Mouse (Mus musculus): ENCODE measurements around the gene Iqgap3.

Iqgap3 gene

GRCm38 (mm10) chr3:88138336-88139242 is 56.8 kb downstream of the Iqgap3 start:
- DNase-seq (ENCODE audit: low spot score) = peak; percentile 75

- DNase-seq (ENCODE audit: low spot score) = no peak
These were observed 57.7 kb downstream of the Iqgap3 start for GRCm38 (mm10) chr3:88139243-88140177.

DNA sequence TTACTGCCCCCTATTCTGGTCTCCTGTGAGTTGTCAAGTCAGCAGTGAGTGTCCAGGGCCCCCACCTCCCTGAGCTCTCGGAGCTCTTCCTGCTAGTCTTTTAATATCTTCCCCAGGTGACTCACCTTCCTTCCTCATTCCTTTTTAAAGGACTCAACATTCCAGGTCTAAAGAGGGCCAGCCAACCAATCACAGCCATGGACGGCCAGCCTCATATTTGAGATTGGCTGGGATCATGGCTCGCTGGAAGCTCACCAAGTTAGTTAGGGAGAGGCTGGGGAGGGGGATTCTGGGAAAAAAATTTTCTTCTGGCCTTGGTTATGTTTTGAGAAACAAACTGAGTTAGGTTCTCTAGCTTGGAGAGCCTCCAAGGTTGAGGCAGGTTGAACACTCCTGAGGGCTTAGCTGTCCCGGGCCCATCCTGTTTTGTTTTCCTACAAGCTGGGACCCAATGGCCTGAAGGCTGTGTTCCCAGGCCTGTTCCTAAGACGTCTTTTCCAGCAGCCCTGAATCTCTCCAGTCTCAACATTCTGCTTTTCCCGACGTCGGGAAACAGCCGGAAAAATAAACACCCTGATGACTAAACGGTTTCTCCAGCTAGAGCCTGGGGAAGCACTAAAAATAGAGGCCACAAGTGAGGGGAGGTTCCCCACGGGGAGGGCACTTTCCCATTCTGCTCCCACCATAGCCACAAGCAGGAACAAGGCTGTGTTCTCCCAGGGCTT is 58.6 kb downstream of the Iqgap3 start:
- DNase-seq (ENCODE audit: low spot score) = no peak

- no peak for DNase-seq (ENCODE audit: low spot score)
These were observed 59.2 kb downstream of the Iqgap3 start for GRCm38 (mm10) chr3:88140903-88141430.

DNA sequence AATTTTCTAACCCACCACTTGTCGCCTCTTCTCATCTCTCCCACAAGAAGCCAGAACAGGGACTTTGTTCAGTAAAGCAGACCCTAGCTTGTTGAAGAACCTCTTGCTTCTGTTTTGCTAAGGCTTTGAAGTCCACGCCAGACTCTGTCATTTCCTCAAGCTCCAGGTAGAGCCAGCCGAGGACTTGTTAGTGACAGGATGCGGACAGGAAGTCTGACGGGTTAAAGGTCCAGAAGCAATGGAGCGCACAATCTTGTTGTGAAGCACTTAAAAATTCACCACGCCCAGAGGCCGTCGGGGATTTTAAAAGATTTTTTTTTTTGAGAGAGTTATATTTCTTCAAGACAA is 59.6 kb downstream of the Iqgap3 start:
- no peak for DNase-seq (ENCODE audit: low spot score)

- DNase-seq (ENCODE audit: low spot score) = peak; percentile 88
These were observed 60.2 kb downstream of the Iqgap3 start, which contains the start of gene Mef2d for GRCm38 (mm10) chr3:88141787-88142523. Gene Mef2d, plus strand, starts transcription at chr3:88142372.

- DNase-seq (ENCODE audit: low spot score) = no peak
These were observed 60.8 kb downstream of the Iqgap3 start for GRCm38 (mm10) chr3:88142546-88142915.

GRCm38 (mm10) chr3:88142916-88143771 is 61.4 kb downstream of the Iqgap3 start:
- no peak for DNase-seq (ENCODE audit: low spot score)

DNA sequence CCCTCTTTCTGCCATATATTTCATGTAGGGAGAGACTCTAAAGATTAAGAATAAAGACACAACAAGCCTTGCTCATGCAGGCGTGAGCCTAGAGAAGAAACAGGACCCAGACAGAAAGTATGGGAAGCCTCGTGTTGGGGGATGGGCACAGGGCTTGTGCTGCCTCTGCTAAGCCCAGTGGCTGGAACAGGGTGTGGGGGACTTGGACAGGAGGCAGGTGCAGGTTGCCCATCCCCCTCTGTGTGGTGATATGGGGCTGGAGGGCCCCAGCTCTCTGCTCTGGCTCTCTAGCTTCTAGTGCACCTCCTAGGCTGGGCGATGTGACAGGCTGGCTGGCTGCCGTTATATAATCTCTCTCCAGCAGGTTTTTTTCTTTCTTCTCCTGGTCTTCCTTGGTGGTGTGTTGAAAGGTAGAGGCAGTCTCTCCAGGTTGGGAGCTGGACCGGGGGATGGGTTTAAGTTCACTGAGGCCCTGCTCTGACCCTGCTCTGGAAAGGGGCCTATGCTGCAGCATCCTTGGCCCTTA is 62.3 kb downstream of the Iqgap3 start:
- DNase-seq (ENCODE audit: low spot score) = no peak

- DNase-seq (ENCODE audit: low spot score) = no peak
These were observed 63.1 kb downstream of the Iqgap3 start for GRCm38 (mm10) chr3:88144648-88145410.

DNA sequence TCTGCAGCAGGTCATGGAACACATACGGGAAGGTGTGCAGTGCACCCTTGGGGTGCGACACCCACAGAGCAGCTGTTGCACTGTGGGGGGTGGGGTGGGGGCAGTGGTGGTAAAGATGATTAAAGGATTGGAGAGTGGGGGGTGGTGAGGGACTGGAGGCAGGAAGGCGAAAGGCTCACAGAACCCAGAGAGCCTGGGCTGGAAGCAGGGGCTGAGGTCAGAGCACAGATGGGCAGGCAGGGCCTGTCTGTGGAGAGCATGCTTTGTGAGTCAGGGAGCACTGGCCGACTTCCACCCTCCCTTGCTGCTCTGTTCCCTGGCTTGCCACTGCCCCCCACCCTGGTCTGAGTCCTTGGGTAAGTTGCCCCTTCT is 63.6 kb downstream of the Iqgap3 start:
- no peak for DNase-seq (ENCODE audit: low spot score)

GRCm38 (mm10) chr3:88145952-88146351 is 64.2 kb downstream of the Iqgap3 start:
- no peak for DNase-seq (ENCODE audit: low spot score)

GRCm38 (mm10) chr3:88146376-88147112 is 64.8 kb downstream of the Iqgap3 start:
- no peak for DNase-seq (ENCODE audit: low spot score)

- no peak for DNase-seq (ENCODE audit: low spot score)
These were observed 65.7 kb downstream of the Iqgap3 start for GRCm38 (mm10) chr3:88147444-88147843.

DNA sequence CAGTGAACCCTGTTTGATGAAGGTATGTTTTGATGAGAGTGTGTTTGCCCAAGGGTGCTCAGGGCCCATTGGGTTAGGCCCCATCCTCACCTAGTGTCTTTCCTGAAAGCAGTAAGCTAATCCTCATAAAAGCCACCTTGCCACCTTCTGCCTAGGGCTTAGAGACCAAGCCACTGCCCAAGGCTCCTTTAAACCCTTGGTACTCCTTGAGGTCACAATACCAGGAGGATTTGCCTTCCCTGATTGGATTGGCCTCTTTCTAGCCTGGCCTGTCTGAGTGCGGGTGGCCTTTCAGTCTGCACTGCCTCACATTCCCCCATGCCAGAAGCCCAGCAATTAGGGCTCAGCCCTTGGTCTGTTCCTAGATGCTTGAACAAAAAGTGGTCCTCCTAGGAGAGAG is 66.1 kb downstream of the Iqgap3 start:
- no peak for DNase-seq (ENCODE audit: low spot score)

DNA sequence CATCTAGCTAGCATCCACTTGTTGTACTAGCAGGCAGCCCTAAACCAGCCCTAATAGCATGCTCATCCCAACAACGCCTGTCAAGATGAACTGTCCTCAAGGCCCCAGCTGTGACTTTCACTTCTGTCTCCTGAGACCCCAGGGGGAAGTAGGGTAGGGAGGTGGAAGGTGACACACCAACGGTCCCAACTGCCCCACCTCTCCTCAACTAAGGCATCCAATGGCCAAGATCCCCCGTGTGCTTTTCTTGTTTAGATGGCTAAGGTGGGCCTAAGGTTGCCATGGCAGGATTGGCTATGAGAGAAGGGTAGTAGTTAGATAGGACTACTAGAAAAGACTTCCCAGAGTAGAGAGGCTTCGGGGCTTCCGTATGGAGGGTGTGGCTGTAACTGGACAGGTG is 66.6 kb downstream of the Iqgap3 start:
- DNase-seq (ENCODE audit: low spot score) = no peak

DNA sequence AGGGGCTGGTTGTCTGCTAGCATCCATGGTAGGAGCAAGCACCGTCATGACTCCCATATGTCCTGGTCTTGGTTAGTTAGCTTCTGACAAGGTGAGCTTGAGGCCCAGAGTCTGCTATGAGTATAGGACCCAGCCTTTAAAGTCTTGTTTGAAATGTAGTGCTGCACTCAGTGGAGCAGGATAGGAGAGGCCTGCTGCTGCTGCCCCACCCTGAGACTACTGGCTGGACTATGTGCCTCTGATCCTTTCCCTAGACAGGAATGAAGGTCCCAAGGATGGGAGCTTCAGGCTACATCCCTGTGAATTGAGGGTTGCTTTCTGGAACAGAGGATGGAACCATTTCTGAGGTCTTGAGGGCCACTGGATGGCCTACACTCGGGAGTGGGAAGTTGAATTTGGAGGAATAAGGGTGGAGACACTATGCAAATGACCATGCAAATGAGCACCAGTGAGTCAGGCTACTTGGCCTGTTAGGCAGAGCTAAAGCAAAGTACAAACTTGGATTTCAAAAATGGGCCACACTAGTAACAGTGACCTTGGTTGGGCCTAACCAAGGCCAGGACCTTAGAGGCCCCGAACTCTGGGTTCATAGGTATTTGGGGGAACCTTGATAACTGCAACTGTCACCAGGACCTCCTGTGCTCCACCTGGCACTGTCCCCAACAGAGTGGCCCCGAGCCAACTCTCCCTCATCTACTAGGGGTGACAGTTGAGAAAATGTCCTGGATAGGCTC is 67.2 kb downstream of the Iqgap3 start:
- DNase-seq (ENCODE audit: low spot score) = no peak

GRCm38 (mm10) chr3:88149510-88149974 is 67.8 kb downstream of the Iqgap3 start:
- no peak for DNase-seq (ENCODE audit: low spot score)
